Mouse (Mus musculus) naive thymus-derived CD4-positive, alpha-beta T cell, adult 2 months (primary cell): ENCODE data around the gene S1pr2.
A peak's percentile ranks its signal among the peaks of the same experiment; 100 is the strongest.

ENCODE experiments used
- DNase-seq: peaks from one replicate; pipeline ENCODE4 v3.0.0-alpha.2; 2011; ENCODE audit warnings: low read depth

Gene S1pr2

GRCm38 (mm10) chr9:20966747-20967146 lies 9.8 kb downstream of the S1pr2 start:
- DNase-seq, result no peak

- DNase-seq, result no peak
Observed at GRCm38 (mm10) chr9:20966008-20966407, 10.6 kb downstream of the S1pr2 start.

- DNase-seq, result no peak
Observed at GRCm38 (mm10) chr9:20965606-20966005, 11.0 kb downstream of the S1pr2 start.

DNA sequence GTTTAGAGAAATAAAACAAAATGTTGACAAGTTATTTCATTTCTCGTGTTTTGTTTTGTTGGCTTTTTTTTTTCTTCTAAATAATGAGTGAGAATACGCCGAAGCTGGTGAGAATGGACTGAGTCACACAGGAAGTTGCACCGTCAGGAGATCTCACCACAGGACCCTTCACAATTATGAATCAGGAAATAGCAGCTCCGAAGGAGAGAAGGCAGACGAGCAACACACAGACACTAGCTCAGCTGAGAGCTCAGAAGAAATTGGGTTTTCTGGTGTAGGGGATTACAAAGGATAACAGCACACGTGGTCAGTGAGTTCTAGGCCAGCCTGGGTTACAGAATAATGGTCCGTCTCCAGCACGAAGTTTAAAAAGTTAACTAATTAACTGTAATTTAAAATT lies 15.0 kb downstream of the S1pr2 start:
- peak; percentile 34 for DNase-seq

DNA sequence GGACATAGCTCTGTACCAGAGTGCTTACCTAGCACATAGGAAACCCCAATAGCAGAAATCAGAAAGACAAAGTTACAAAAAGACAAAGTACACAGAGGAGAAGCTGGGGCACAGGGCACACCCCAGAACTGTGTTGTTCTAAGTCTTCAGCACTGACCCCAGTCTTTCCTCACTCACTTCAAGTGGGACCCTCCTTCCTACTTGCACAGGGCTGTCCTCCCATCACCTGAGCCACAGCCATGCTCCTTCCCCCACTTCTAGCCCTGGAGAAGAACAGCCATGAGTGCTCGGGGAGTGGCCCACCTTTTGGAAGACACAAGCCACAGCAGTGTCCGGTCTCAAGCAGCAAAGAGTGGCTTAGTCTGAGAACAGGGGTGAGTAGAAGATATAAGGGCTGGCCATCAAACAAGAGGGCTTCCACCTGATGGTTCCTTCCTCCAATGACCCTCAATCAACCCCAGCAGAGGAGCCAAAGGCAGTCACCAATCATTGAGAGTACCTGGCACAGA lies 17.1 kb downstream of the S1pr2 start, which contains the start of gene Dnmt1:
Gene Dnmt1 (minus strand): TSS at position 459 of the 509 bp plus-strand sequence.
- DNase-seq, result no peak

DNA sequence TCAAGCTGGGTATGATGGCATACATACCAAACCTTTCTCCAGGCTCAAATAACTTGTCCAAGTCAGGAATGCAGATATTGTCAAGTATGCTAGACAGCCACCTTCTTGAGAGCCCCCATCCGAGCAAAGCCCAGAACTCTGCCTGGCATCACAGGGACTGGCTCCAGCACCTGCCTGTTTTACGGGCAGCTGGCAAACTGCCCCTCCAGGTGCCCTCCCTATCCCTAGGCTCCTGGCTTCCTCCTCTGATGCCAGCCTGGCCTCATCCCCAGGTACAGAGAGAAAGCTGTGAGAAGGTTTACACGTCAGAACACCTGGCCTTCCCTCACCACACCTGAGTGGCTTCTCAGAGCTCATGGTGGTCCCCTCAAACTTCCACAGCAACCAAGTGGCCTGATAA lies 19.6 kb downstream of the S1pr2 start:
- DNase-seq, result no peak

- DNase-seq, result peak; percentile 98
Observed at GRCm38 (mm10) chr9:20952520-20953227, 23.9 kb downstream of the S1pr2 start.

DNA sequence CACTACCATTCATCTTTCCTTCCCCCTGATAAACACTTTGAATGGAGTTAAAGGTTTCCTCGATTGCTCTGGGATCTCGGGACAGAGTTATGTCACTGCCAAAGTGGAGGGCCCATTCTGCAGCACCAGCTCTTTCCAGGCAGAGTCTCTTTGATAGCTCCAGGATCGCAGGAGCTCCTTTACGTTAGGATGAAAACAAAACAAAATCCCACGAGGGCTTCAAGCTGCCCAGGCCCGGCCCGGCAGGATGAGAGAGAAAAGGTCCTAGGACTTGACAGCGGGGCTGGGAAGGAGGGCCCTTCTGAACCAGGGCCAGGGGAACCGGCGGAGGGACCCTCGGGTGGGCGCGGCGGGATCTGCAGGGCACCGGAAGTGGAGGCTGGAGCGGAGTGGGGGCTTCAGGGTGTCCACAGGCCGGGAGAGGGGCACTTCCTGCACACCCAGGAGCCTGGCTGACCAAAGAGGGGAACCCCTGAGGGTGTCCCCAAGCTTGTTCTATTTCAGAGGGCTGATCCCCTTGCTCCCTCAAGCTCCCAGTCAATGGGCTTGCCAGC lies 24.5 kb downstream of the S1pr2 start:
- DNase-seq, result no peak

DNA sequence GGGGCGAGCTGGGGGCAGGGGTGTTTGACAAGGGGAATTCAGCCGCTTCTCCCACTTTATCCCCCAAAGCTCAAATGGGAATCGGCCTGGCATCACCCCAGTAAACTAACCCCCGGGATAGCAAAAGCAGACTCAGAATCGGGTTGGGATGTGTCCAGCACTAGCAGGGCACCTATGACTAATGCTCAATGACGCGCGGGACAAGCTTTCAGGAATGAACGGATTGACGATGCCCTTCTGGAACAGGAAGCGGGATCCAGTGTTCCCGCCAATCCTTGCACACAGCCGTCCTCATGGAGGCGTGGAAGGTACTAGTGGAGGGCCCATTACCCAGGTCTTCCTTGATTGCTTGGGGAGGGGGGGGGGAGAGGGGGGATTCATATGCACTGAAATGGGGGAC lies 25.1 kb downstream of the S1pr2 start:
- DNase-seq, result no peak

- DNase-seq, result no peak
Observed at GRCm38 (mm10) chr9:20950419-20950818, 26.2 kb downstream of the S1pr2 start.

DNA sequence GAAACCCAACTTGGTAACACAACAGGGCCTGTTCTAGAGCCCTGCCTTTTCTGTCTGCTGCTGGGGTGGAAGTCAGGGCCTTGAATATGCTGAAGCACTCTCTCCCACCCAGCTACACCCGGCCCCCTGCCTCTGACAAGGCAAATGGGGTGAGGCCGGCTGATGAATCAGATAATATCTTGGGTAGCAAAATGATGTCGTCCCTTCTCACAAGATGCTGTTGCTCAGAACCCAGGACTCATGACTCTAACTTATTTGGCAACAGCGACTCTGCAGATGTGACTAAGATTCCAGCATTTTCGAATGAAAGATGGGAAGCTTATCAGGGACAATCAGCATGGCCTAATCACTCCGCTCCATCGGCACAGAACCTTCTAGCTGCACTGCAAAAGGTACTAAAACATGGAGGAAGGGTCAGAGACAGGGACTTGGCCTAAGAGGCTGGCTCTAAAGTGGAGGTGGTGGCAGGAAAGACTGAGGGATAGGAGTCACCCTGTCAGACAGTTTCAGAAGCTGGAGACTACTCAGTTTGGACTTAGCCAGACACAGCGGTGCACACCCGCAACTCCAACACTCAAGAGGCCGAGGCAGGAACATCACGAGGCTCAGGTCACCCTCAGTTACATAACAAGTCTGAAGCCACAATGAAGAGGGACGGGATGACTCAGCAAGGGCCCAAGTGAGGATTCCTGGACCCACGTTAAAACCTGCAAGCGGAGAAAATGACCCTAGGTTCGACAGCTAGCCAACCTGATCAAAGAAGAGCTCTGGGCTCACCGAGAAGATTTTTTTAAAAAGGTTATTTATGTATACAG lies 30.3 kb downstream of the S1pr2 start:
- no peak for DNase-seq

DNA sequence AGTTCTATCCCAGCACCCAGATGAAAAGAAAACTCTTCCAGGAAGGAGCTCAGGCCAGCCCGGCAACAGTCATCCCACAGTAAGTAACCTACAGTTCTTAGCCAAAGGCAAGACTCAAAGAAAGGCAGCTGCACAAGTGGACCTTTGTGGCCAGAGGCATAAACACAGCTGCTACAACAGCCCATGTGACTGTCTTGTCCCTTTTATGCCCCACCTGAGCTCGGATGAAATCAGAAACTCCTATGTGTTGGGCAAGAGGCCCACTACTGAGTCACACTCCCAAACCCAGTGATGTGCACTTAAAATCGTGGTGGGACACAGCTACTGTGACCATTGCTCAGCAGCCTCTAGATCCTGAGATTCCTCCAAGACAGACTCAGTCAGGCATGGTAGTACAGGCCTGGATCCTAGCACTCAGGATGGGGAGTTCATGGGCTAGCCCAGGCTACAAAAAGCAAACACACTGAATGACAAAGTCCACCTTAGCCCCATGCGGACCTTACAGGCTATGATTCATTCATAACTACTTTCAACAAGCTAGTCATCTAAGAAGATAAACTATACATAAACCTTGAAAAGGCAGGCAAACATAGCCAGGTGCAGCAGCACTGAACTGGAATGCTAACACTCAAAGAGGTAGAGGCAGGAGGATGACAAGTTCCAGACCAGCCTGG lies 31.7 kb downstream of the S1pr2 start:
- no peak for DNase-seq

GRCm38 (mm10) chr9:20943911-20944310 lies 32.7 kb downstream of the S1pr2 start:
- no peak for DNase-seq

DNA sequence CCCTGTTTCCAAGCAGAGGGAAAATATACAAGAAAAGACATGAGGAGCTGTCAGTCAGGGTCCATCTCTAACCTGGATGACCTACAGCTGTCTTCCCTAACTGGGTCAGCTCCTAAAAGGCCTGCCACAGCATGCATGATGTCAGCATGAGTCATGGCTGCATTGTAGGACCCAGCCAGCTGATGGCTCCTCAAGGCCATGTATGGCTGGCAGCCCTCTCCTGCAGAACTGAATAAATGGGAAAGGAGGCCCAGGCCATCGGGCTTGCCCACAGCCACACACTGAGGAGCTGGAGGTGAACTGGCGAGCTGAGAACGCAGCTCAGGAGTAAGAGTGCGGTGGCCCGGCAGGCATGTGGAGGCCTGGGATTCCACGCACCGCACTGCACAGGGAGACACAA lies 33.2 kb downstream of the S1pr2 start:
- no peak for DNase-seq

- DNase-seq, result no peak
Observed at GRCm38 (mm10) chr9:20923258-20923657, 53.3 kb downstream of the S1pr2 start.

GRCm38 (mm10) chr9:20916160-20916559 lies 60.4 kb downstream of the S1pr2 start:
- DNase-seq, result peak; percentile 70
